Mouse (Mus musculus): ENCODE measurements around the gene 0610037L13Rik. TPM values are rescaled to one million over a fixed set of nuclear protein-coding genes. Genes with fewer than 3 reads are reported as not detected.
A peak's percentile ranks its signal among the peaks of the same experiment; 100 is the strongest.

The 0610037L13Rik gene
- polyA plus RNA-seq (2016; fragmentation: Nextera tagmentation; extraction: Ambion mirVana): 126 and 132 TPM in 2 replicates

GRCm38 (mm10) chr4:107889731-107890432 is at the start of gene 0610037L13Rik:
0610037L13Rik (plus strand) TSS chr4:107889813.
- Histone ChIP-seq H3K36me3 (peaks cover 49% of the 10 kb centered on the region), H3K9ac (peak within 1 kb of the TSS; percentile 71), H3K4me2 (replicated peaks) (peak within 1 kb of the TSS; percentile 78), H3K9me3 (no peaks in the 10 kb centered on the region), H3K4me1 (peaks cover 10% of the 10 kb centered on the region; the same call in 1 of the 2 replicates), H3K27ac (peak within 1 kb of the TSS; percentile 93), H3K4me3 (peak within 1 kb of the TSS; percentile 48), H3K27me3 (no peaks in the 10 kb centered on the region)
- ATAC-seq (ENCODE audit: insufficient number of reproducible peaks, insufficient read depth, low FRiP score, low TSS enrichment): peak; percentile 93
- WGBS: under 1% methylated on average over 48 of the region's 48 CpGs

GRCm38 (mm10) chr4:107843687-107844086 is 45.9 kb upstream of the 0610037L13Rik start:
- WGBS: 77% methylated on average over 8 of the region's 8 CpGs
- Histone ChIP-seq H3K4me3 (no peak overlapping the region), H3K36me3 (no peaks in the 10 kb centered on the region), H3K4me2 (replicated peaks) (no peak overlapping the region), H3K9me3 (no peaks in the 10 kb centered on the region), H3K9ac (no peak overlapping the region), H3K27me3 (peaks cover 27% of the 10 kb centered on the region), H3K27ac (no peak overlapping the region), H3K4me1 (peaks cover 8% of the 10 kb centered on the region; the same call in 1 of the 2 replicates)
- ATAC-seq (ENCODE audit: insufficient number of reproducible peaks, insufficient read depth, low FRiP score, low TSS enrichment): no peak; the same call in 1 of the 2 replicates

GRCm38 (mm10) chr4:107844971-107845370 is 44.6 kb upstream of the 0610037L13Rik start:
- H3K27me3 ChIP-seq: peaks cover 27% of the 10 kb centered on the region
- no peak for ATAC-seq (ENCODE audit: insufficient number of reproducible peaks, insufficient read depth, low FRiP score, low TSS enrichment)

GRCm38 (mm10) chr4:107846795-107847194 is 42.8 kb upstream of the 0610037L13Rik start:
- Histone ChIP-seq H3K4me3 (0 out of 2 replicates have a peak overlapping the region, but pooled peaks have one; percentile 28), H3K27me3 (peaks cover 27% of the 10 kb centered on the region), H3K9me3 (no peaks in the 10 kb centered on the region), H3K4me1 (peaks cover 8% of the 10 kb centered on the region; the same call in 1 of the 2 replicates), H3K36me3 (no peaks in the 10 kb centered on the region), H3K27ac (no peak overlapping the region), H3K9ac (no peak overlapping the region), H3K4me2 (replicated peaks) (no peak overlapping the region)
- ATAC-seq (ENCODE audit: insufficient number of reproducible peaks, insufficient read depth, low FRiP score, low TSS enrichment): no peak
- 56% methylated on average over 7 of the region's 7 CpGs for WGBS

More at GRCm38 (mm10) chr4:107844971-107845370, 44.6 kb upstream of the 0610037L13Rik start:
- Histone ChIP-seq H3K36me3 (no peaks in the 10 kb centered on the region), H3K27ac (no peak overlapping the region), H3K4me2 (replicated peaks) (no peak overlapping the region), H3K9ac (no peak overlapping the region), H3K4me3 (no peak overlapping the region), H3K9me3 (no peaks in the 10 kb centered on the region), H3K4me1 (peaks cover 8% of the 10 kb centered on the region; the same call in 1 of the 2 replicates)
- 4% methylated on average over 10 of the region's 10 CpGs for WGBS

GRCm38 (mm10) chr4:107848546-107848945 is 41.1 kb upstream of the 0610037L13Rik start:
- Histone ChIP-seq H3K36me3 (no peaks in the 10 kb centered on the region), H3K27ac (no peak overlapping the region), H3K4me1 (peaks cover 8% of the 10 kb centered on the region; the same call in 1 of the 2 replicates), H3K4me2 (replicated peaks) (no peak overlapping the region), H3K9ac (no peak overlapping the region), H3K4me3 (no peak overlapping the region), H3K9me3 (no peaks in the 10 kb centered on the region), H3K27me3 (peaks cover 27% of the 10 kb centered on the region)
- ATAC-seq (ENCODE audit: insufficient number of reproducible peaks, insufficient read depth, low FRiP score, low TSS enrichment): no peak
- 76% methylated on average over 5 of the region's 5 CpGs for WGBS

- ATAC-seq (ENCODE audit: insufficient number of reproducible peaks, insufficient read depth, low FRiP score, low TSS enrichment): no peak
- H3K4me3 ChIP-seq: no peak overlapping the region
- no peaks in the 10 kb centered on the region for H3K36me3 ChIP-seq
- no peak overlapping the region for H3K4me2 ChIP-seq (replicated peaks)
- H3K27me3 ChIP-seq: peaks cover 27% of the 10 kb centered on the region
- H3K9me3 ChIP-seq: no peaks in the 10 kb centered on the region
- 81% methylated on average over 9 of the region's 9 CpGs for WGBS
- H3K9ac ChIP-seq: no peak overlapping the region
- H3K27ac ChIP-seq: no peak overlapping the region
- peaks cover 8% of the 10 kb centered on the region; the same call in 1 of the 2 replicates for H3K4me1 ChIP-seq
Observed at GRCm38 (mm10) chr4:107849621-107850020, 40.0 kb upstream of the 0610037L13Rik start.

- no peak overlapping the region for H3K4me2 ChIP-seq (replicated peaks)
- H3K9ac ChIP-seq: no peak overlapping the region
- no peaks in the 10 kb centered on the region for H3K9me3 ChIP-seq
- 87% methylated on average over 8 of the region's 8 CpGs for WGBS
- H3K36me3 ChIP-seq: no peaks in the 10 kb centered on the region
- H3K4me3 ChIP-seq: no peak overlapping the region
- peaks cover 26% of the 10 kb centered on the region for H3K27me3 ChIP-seq
- H3K4me1 ChIP-seq: peaks cover 8% of the 10 kb centered on the region; the same call in 1 of the 2 replicates
- H3K27ac ChIP-seq: no peak overlapping the region
- no peak for ATAC-seq (ENCODE audit: insufficient number of reproducible peaks, insufficient read depth, low FRiP score, low TSS enrichment)
Observed at GRCm38 (mm10) chr4:107850091-107850490, 39.5 kb upstream of the 0610037L13Rik start.

- Histone ChIP-seq H3K36me3 (no peaks in the 10 kb centered on the region), H3K9ac (no peak overlapping the region), H3K27me3 (no peaks in the 10 kb centered on the region), H3K9me3 (no peaks in the 10 kb centered on the region), H3K27ac (no peak overlapping the region), H3K4me3 (no peak overlapping the region), H3K4me2 (replicated peaks) (no peak overlapping the region), H3K4me1 (no peaks in the 10 kb centered on the region)
- no peak for ATAC-seq (ENCODE audit: insufficient number of reproducible peaks, insufficient read depth, low FRiP score, low TSS enrichment)
- 92% methylated on average over 8 of the region's 8 CpGs for WGBS
Observed at GRCm38 (mm10) chr4:107853333-107853732, 36.3 kb upstream of the 0610037L13Rik start.

GRCm38 (mm10) chr4:107853836-107854235 is 35.8 kb upstream of the 0610037L13Rik start:
- no peak overlapping the region for H3K4me3 ChIP-seq
- no peak overlapping the region for H3K27ac ChIP-seq
- no peak for ATAC-seq (ENCODE audit: insufficient number of reproducible peaks, insufficient read depth, low FRiP score, low TSS enrichment)
- WGBS: 86% methylated on average over 7 of the region's 7 CpGs
- H3K9ac ChIP-seq: no peak overlapping the region
- no peaks in the 10 kb centered on the region for H3K4me1 ChIP-seq
- no peaks in the 10 kb centered on the region for H3K27me3 ChIP-seq
- no peak overlapping the region for H3K4me2 ChIP-seq (replicated peaks)
- no peaks in the 10 kb centered on the region for H3K36me3 ChIP-seq
- H3K9me3 ChIP-seq: no peaks in the 10 kb centered on the region

- Histone ChIP-seq H3K36me3 (peaks cover 3% of the 10 kb centered on the region; the same call in 1 of the 2 replicates), H3K27me3 (no peaks in the 10 kb centered on the region), H3K27ac (no peak overlapping the region), H3K9me3 (no peaks in the 10 kb centered on the region), H3K4me3 (no peak overlapping the region), H3K4me1 (no peaks in the 10 kb centered on the region), H3K9ac (no peak overlapping the region), H3K4me2 (replicated peaks) (no peak overlapping the region)
- ATAC-seq (ENCODE audit: insufficient number of reproducible peaks, insufficient read depth, low FRiP score, low TSS enrichment): no peak
- WGBS: 78% methylated on average over 11 of the region's 11 CpGs
Observed at GRCm38 (mm10) chr4:107856958-107857686, 32.5 kb upstream of the 0610037L13Rik start.

GRCm38 (mm10) chr4:107858995-107859394 is 30.6 kb upstream of the 0610037L13Rik start:
- no peaks in the 10 kb centered on the region for H3K27me3 ChIP-seq
- H3K9me3 ChIP-seq: no peaks in the 10 kb centered on the region
- no peaks in the 10 kb centered on the region for H3K4me1 ChIP-seq
- no peak overlapping the region for H3K4me3 ChIP-seq
- no peak for ATAC-seq (ENCODE audit: insufficient number of reproducible peaks, insufficient read depth, low FRiP score, low TSS enrichment)
- H3K27ac ChIP-seq: no peak overlapping the region
- no peak overlapping the region for H3K9ac ChIP-seq
- peaks cover 3% of the 10 kb centered on the region; the same call in 1 of the 2 replicates for H3K36me3 ChIP-seq
- WGBS: 90% methylated on average over 7 of the region's 7 CpGs
- H3K4me2 ChIP-seq (replicated peaks): no peak overlapping the region
